Mouse (Mus musculus): ENCODE data around the gene Tmed5.

- no peak for TF ChIP-seq CTCF (IDR thresholded peaks at IDR 0.05; ENCODE audit: low read depth, low read length)
- no peak for TF ChIP-seq GATA1 (IDR thresholded peaks at IDR 0.05; ENCODE audit: borderline replicate concordance, low read length)
Measured at GRCm38 (mm10) chr5:108109346-108109745, 23.1 kb downstream of the Tmed5 start.
